Mouse (Mus musculus) intestine, embryonic 14.5 days (tissue): ENCODE measurements at regions not wholly inside any gene's neighbourhood (a gene's known extent, or its start where the extent isn't known, plus 50 kb on each side); places are given as distances from the start of the nearest gene placed in this dataset.
A peak's percentile ranks its signal among the peaks of the same experiment; 100 is the strongest.
"Not testable (repeated sequence)": the region's sequence is repeated elsewhere in the genome, so short reads cannot be mapped to it uniquely, and the experiment has no call there.

Source experiments
- ATAC-seq: fragments of 200-750 bp; cut with Nextera tagmentation; replicated peaks from 2 replicates; pipeline ENCODE4 v1.8.0; 2017; ENCODE audit warnings: low read depth, moderate number of reproducible peaks, moderate TSS enrichment, moderate library complexity; ENCODE audit not compliant: low FRiP score, low TSS enrichment
- DNase-seq: peaks from one replicate; pipeline ENCODE4 v3.0.0-alpha.2; 2018; ENCODE audit warnings: low spot score
- H3K27ac ChIP-seq: fragments of 300-500 bp; sonication (generic); 2 replicates; pipeline ENCODE4 v1.5.1; 2014; ENCODE audit warnings: low read depth, mild to moderate bottlenecking, control low read depth
- H3K27me3 ChIP-seq: fragments of 300-500 bp; sonication (generic); replicated peaks from 2 replicates; pipeline ENCODE4 v1.6.1; 2014; ENCODE audit warnings: low read length, control low read depth; ENCODE audit not compliant: control insufficient read depth, insufficient read depth
- H3K36me3 ChIP-seq: fragments of 300-500 bp; sonication (generic); 2 replicates; pipeline ENCODE4 v1.6.1; 2014; ENCODE audit warnings: low read length, control low read depth; ENCODE audit not compliant: control insufficient read depth, insufficient read depth
- H3K4me1 ChIP-seq: fragments of 300-500 bp; sonication (generic); replicated peaks from 2 replicates; pipeline ENCODE4 v1.6.1; 2014; ENCODE audit warnings: low read length, control low read depth, mixed read lengths; ENCODE audit not compliant: control insufficient read depth, insufficient read depth
- H3K4me2 ChIP-seq: fragments of 300-500 bp; sonication (generic); 2 replicates; pipeline ENCODE4 v1.6.1; 2014; ENCODE audit warnings: low read length
- H3K4me3 ChIP-seq: fragments of 300-500 bp; sonication (generic); 2 replicates; pipeline ENCODE4 v1.5.1; 2014; ENCODE audit warnings: low read depth, low read length, control low read depth, mixed read lengths
- H3K9ac ChIP-seq: fragments of 300-500 bp; sonication (generic); 2 replicates; pipeline ENCODE4 v1.6.1; 2014; ENCODE audit warnings: mild to moderate bottlenecking, low read length
- H3K9me3 ChIP-seq: fragments of 300-500 bp; sonication (generic); 2 replicates; pipeline ENCODE4 v1.6.1; 2016; ENCODE audit warnings: low read length, control low read depth; ENCODE audit not compliant: control insufficient read depth
- WGBS: fragments of 180-500 bp; shearing (Covaris S2); extraction: QIAGEN DNeasy Blood & Tissue Kit; methylation state at CpG from one replicate; pipeline ENCODE4 v1.1.7; 2014; 5-methylcytosine and 5-hydroxymethylcytosine counted together

- Histone ChIP-seq H3K27ac (no peak overlapping the region), H3K27me3 (no peaks in the 10 kb centered on the region), H3K4me2 (no peak overlapping the region), H3K9me3 (no peaks in the 10 kb centered on the region), H3K9ac (no peak overlapping the region), H3K4me3 (no peak overlapping the region), H3K36me3 (no peaks in the 10 kb centered on the region), H3K4me1 (no peaks in the 10 kb centered on the region)
- 47% methylated on average over 1 of the region's 1 CpGs for WGBS
- DNase-seq (no peak), ATAC-seq (no peak)
These were observed 385.3 kb upstream of the Tnc start for GRCm38 (mm10) chr4:64432097-64432496.

- ATAC-seq (no peak), DNase-seq (no peak)
- H3K4me1 ChIP-seq, result peaks cover 6% of the 10 kb centered on the region; the same call in 1 of the 2 replicates
- no peak overlapping the region for H3K4me2 ChIP-seq
- no peak overlapping the region for H3K9ac ChIP-seq
- no peak overlapping the region for H3K27ac ChIP-seq
- no peaks in the 10 kb centered on the region for H3K27me3 ChIP-seq
- WGBS, result 43% methylated on average over 13 of the region's 13 CpGs
- H3K4me3 ChIP-seq, result no peak overlapping the region
- H3K9me3 ChIP-seq, result no peaks in the 10 kb centered on the region
- no peaks in the 10 kb centered on the region for H3K36me3 ChIP-seq
These were observed 391.2 kb upstream of the Tnc start for GRCm38 (mm10) chr4:64437744-64438594.

- no peaks in the 10 kb centered on the region for H3K27me3 ChIP-seq
- H3K9ac ChIP-seq, result no peak overlapping the region
- H3K4me3 ChIP-seq, result no peak overlapping the region
- H3K27ac ChIP-seq, result no peak overlapping the region
- ATAC-seq, result no peak
- H3K36me3 ChIP-seq, result no peaks in the 10 kb centered on the region
- no peak for DNase-seq
- WGBS, result 25% methylated on average over 1 of the region's 1 CpGs
- no peaks in the 10 kb centered on the region for H3K9me3 ChIP-seq
- no peak overlapping the region for H3K4me2 ChIP-seq
- no peaks in the 10 kb centered on the region for H3K4me1 ChIP-seq
These were observed 404.6 kb upstream of the Tnc start for GRCm38 (mm10) chr4:64451442-64451841.

- Histone ChIP-seq H3K27me3 (no peaks in the 10 kb centered on the region), H3K9me3 (no peaks in the 10 kb centered on the region), H3K9ac (no peak overlapping the region), H3K36me3 (no peaks in the 10 kb centered on the region), H3K27ac (no peak overlapping the region), H3K4me2 (no peak overlapping the region), H3K4me1 (no peaks in the 10 kb centered on the region), H3K4me3 (no peak overlapping the region)
- DNase-seq (no peak), ATAC-seq (no peak)
- WGBS, result 51% methylated on average over 1 of the region's 1 CpGs
These were observed 405.1 kb upstream of the Tnc start for GRCm38 (mm10) chr4:64451946-64452345.

- DNase-seq (no peak), ATAC-seq (no peak)
- Histone ChIP-seq H3K27ac (no peak overlapping the region), H3K27me3 (no peaks in the 10 kb centered on the region), H3K9ac (no peak overlapping the region), H3K4me2 (no peak overlapping the region), H3K4me1 (no peaks in the 10 kb centered on the region), H3K4me3 (no peak overlapping the region), H3K36me3 (no peaks in the 10 kb centered on the region), H3K9me3 (no peaks in the 10 kb centered on the region)
- 97% methylated on average over 1 of the region's 1 CpGs for WGBS
These were observed 445.6 kb upstream of the Tnc start for GRCm38 (mm10) chr4:64492260-64492962.

GRCm38 (mm10) chr4:64497759-64498158 lies 450.9 kb upstream of the Tnc start:
- DNase-seq, H3K9me3 ChIP-seq, H3K4me1 ChIP-seq, H3K27me3 ChIP-seq, H3K9ac ChIP-seq, H3K4me3 ChIP-seq, H3K27ac ChIP-seq, H3K36me3 ChIP-seq, H3K4me2 ChIP-seq: not testable (repeated sequence)
- ATAC-seq, result peak; percentile 82

GRCm38 (mm10) chr4:64500635-64501395 lies 454.0 kb upstream of the Tnc start:
- no peaks in the 10 kb centered on the region for H3K27me3 ChIP-seq
- no peaks in the 10 kb centered on the region for H3K9me3 ChIP-seq
- no peaks in the 10 kb centered on the region for H3K36me3 ChIP-seq
- H3K27ac ChIP-seq, result no peak overlapping the region
- 78% methylated on average over 5 of the region's 5 CpGs for WGBS
- no peaks in the 10 kb centered on the region for H3K4me1 ChIP-seq
- H3K4me3 ChIP-seq, result no peak overlapping the region
- no peak overlapping the region for H3K4me2 ChIP-seq
- ATAC-seq, result no peak
- no peak for DNase-seq
- no peak overlapping the region for H3K9ac ChIP-seq

GRCm38 (mm10) chr4:64521883-64522282 lies 475.1 kb upstream of the Tnc start:
- no peak for ATAC-seq
- no peak overlapping the region for H3K4me2 ChIP-seq

More at GRCm38 (mm10) chr4:64521883-64522282, 475.1 kb upstream of the Tnc start:
- Histone ChIP-seq H3K9ac (no peak overlapping the region), H3K4me3 (no peak overlapping the region), H3K36me3 (no peaks in the 10 kb centered on the region), H3K9me3 (no peaks in the 10 kb centered on the region), H3K27ac (no peak overlapping the region), H3K27me3 (no peaks in the 10 kb centered on the region), H3K4me1 (no peaks in the 10 kb centered on the region)
- DNase-seq, result no peak
